Mouse (Mus musculus): ENCODE data around the gene Rab20.

DNA sequence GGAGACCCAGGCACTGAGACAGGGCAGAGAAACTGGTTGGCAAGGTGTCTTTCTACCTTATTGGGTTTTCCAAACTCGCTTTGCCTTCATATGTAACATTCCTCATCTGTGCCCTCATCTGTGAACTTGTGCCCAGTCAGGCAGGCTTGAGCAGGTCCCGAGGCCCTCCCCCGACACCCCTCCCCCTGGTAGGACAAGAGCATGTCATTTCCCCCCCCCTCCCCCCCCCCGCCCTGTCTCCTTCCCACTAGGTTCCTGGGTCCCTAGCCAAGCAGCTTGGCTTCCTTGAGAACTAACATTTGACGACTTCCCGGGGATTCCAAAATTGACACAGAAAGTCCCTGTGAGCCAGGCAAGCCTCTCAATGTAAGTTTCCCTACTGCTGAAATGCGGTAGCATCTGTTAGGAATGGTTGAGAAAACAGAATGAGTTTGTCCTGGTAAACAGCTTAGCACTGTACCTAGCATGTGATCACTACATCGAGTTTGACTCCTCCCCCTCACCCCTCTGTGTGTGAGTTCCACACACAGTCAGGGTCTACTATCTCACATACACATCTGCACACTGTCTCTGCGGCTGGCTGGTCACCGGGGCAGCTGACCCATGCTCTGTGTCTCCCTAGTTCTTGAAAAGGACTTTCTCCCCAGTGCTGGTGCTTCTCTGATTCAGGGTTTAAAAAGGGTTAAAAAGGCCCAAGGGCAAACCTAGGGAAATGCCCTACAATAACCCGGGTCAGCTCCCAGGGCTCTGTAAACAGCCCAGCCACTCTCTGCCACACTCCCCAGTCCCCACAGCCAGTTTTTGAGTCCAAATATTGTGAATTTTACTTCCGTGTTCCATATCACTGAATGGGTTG is 20.3 kb downstream of the Rab20 start:
- TF ChIP-seq CTCF (IDR thresholded peaks at IDR 0.05; ENCODE audit: low read depth, low read length) (no peak), POLR2A (IDR thresholded peaks at IDR 0.05; ENCODE audit: extremely low read depth, insufficient read depth, low read length) (no peak)

Data from liver, adult 2 months (tissue).